Mouse (Mus musculus): ENCODE measurements around the gene Frem1. TPM values are rescaled to one million over a fixed set of nuclear protein-coding genes. Genes with fewer than 3 reads are reported as not detected.

Frem1 gene
- 4.9 and 5.7 TPM in 2 replicates for polyA plus RNA-seq (2012; rRNA removed)

DNA sequence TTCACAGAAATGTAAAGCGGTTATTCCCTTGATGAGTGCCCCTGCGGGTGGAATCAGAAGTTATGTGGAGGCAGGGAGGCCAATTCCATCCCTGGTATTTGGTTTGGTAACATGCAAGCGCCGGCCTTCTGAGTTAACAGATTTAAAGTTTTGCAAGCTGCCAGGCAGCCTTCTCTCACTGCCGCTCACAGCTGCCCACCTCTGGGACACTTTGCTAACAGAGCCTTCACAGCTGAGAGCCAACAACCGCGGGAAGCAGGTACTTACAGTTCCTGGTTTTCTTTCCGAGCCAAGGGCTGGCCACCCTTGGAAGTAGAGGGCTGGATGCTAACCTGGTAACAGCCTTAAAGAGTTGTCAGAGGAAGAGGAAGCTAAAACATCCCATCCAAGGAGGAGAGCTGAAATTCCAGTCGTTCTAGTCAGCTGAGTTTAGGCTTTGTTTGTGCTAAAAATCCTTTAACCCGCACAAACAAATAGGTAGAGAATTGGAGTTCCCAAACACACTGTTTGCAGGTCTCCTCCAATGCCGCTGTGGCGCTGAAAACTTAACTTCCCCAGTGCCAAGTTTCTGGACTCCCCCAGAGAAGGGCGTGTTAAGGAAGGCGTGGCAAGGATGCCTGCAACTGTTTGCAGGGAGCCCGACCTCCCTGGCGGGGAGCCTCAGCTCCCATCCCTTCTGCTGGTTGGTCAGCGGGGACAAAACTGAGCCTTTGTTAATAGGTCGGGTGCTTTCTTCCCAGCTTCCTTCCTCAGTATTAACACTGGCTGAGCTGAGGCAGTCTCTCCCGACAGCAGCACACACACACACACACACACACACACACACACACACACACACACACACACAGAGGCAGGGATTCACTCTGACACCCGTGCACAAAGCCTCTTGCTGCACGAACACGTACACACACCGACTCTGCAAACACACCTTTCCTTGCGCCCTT, at the start of gene Frem1:
TSS of gene Frem1 (minus strand) at position 706 of the 944 bp plus-strand sequence.
- no peak for DNase-seq (ENCODE audit: low read depth)

- no peak for DNase-seq (ENCODE audit: low read depth)
Measured at GRCm38 (mm10) chr4:83099025-83099424, 46.9 kb upstream of the Frem1 start.

DNA sequence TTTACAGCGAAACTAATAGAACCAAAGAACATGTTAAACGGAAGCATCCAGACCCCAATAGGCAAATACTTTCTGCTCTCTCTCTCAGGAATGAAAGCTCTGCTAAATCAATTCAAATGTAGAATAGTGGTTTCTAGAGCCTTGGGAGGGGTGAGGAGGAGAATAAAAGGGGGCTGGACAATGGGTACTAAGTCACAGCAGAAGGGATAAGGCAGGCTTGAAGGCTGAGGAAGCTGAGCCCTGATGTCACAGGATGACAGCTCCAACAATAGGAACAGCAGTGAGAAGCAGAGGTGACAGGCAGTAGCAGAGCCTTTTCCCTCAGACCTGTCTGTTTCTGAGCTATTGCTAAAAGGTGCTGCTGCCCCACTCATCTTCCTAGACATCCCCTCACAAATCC, 41.8 kb upstream of the Frem1 start:
- no peak for DNase-seq (ENCODE audit: low read depth)

DNA sequence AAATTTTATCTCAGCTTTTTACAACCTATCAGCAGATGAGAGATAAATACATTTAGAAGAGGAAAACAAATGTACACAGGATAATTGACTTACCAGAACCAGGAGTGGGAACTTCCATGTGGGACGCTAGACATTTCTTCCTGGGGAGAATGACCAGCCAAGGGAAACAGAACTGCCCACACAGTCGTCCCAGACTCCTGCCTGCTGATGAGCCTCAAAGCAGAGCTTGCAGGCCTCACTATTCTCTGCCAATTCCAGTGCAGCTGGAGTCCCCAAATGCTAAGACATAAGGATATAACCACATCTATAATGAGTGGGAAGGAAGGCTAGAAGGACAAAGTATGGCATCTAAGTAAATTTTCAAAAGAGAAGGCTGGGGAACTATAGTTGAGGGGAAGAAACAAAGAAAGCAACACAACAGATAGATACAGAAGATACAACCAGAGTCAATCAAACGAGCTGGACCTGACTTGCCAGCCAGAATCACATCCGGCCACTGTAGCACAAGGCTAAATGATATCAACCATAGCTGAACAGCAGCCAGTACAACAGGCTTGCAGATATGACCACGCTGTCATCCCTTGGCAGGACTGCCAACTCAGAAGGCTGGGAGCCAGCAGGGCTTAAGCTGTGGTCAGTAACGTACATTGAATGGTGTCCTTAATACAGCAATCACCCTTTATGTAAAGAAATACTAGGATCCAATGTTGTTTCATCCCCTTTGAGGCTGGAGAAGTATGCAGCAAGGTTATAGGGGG, 38.7 kb upstream of the Frem1 start:
- DNase-seq (ENCODE audit: low read depth) = no peak

- no peak for DNase-seq (ENCODE audit: low read depth)
Measured at GRCm38 (mm10) chr4:83080364-83081174, 28.4 kb upstream of the Frem1 start.

- DNase-seq (ENCODE audit: low read depth) = no peak
Measured at GRCm38 (mm10) chr4:83064191-83064590, 12.1 kb upstream of the Frem1 start.

- DNase-seq (ENCODE audit: low read depth) = no peak
Measured at GRCm38 (mm10) chr4:83061564-83061963, 9.4 kb upstream of the Frem1 start.

DNA sequence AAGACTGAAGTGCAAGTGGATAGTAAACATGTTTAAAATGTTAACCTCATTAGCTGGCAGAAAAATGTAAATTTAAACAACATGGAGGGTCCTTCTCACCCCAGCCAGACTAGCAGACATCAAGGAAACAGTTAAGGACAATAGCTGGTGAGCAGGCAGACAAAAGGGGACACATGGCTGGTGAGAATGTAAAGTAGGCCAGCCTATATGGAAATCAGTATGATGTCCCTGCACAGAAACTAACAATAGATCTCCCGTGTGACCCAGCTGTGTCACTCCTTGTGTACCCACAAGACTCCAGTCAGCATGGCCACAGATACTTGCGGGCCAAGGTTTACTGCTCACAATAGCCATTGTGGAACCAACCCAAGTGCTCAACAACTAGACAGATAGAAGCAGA, 6.5 kb upstream of the Frem1 start:
- DNase-seq (ENCODE audit: low read depth) = no peak

DNA sequence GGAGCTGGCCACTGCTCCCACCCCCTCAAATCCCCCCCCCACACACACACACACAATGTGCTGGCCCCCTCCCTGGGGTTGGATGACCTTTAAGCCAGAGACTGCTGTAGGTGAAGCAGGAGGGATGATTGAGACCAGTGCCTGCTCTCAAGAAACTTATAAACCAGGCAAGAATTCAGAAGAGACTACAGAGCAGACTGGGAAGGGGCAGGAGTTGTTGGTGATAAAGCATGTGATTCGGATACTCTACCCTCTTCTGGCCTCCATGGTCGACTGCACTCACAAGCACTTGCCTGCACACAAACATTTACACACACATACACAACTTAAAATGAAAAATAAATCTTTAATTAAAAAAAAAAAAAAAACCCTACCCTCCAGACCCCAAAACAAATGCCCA, 6.0 kb upstream of the Frem1 start:
- no peak for DNase-seq (ENCODE audit: low read depth)

DNA sequence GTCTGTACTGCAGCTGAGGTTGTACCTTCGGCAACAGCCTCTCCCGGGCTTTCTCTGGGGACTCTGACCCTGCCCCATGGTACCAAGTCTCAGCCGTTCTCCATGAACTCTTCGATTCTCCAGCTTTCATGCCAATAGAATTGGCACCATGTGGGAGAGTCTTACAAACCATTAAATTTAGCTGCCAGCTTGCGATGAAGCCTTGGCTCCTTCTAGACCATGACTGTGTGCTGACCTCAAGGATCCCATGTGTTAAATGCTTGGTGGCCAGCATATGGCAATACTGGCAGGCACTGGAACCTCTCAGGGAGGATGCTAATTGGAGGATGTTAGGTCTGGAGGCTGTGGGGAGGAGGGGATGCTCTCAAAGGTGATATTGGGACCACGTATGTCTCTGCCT, 4.4 kb upstream of the Frem1 start:
- no peak for DNase-seq (ENCODE audit: low read depth)

DNA sequence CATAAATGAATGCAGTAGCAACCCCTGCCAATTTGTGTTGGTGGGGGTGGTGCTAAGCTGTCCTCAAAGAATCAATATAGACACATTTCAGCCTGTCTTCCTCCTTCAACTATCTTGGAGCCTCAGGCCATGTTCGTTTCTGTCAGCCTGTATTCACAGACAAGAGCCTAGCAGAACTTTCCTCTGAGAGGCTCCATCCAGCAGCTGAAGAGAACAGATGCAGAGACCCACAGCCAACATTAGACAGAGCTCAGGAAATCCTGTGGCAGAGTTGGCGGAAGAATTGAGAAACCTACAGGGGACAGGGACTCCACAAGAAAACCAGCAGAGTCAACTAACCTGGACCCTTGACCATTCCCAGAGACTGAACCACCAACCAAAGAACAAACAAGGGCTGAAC, 3.3 kb upstream of the Frem1 start:
- no peak for DNase-seq (ENCODE audit: low read depth)

GRCm38 (mm10) chr4:83053206-83053605, 1.1 kb upstream of the Frem1 start:
- DNase-seq (ENCODE audit: low read depth) = no peak

- DNase-seq (ENCODE audit: low read depth) = no peak
Measured at GRCm38 (mm10) chr4:83051176-83051575, 963 bp downstream of the Frem1 start.

DNA sequence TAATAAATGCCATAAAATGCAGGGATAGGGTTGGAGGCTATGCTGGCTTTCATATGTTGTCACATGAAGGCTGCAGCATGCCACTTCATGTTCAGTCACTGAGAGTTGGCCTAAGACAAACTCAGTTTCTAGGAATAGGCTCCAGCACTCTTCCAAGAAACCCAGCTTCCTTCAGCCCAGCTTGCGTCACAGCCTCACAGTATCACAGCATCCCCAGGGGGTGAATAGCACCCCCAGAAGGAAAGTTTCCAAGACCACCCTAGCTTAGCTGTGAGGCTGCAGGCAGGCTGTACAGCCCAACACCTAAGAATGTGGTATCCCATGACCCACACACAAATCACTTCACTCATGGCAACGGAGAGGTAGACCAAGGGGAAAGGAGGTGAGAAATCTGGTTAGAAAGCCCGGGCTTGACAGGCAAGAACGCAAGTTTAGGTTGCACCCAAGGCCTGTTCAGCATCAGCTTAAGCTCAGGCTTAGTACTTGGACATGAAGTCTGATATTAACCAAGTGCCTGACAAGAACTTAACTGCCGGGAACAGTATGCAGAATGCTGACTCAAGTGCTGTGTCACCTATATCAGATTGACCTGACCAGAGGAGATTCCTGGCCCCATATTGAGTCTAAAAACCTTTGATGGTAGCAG, 1.9 kb downstream of the Frem1 start:
- DNase-seq (ENCODE audit: low read depth) = no peak

DNA sequence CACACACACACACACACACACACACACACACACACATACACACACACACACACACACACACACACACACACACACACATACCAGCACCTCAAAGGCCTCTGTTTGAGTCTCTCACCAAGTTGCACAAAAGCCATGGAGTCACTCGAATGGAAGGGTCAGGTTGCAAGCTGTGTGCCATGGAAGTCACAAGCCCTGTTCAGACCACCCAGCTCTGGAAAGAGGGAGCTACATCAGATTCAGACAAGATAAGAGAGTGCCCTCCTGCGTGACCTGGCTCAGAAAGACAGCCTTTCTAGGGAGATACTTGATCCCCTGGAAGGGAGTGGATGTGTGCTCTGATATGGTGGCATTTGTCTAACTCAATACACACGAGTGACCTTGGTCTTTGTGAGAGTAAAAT, 2.9 kb downstream of the Frem1 start:
- no peak for DNase-seq (ENCODE audit: low read depth)

GRCm38 (mm10) chr4:83048561-83048960, 3.6 kb downstream of the Frem1 start:
- no peak for DNase-seq (ENCODE audit: low read depth)

- no peak for DNase-seq (ENCODE audit: low read depth)
Measured at GRCm38 (mm10) chr4:83046806-83047205, 5.3 kb downstream of the Frem1 start.

DNA sequence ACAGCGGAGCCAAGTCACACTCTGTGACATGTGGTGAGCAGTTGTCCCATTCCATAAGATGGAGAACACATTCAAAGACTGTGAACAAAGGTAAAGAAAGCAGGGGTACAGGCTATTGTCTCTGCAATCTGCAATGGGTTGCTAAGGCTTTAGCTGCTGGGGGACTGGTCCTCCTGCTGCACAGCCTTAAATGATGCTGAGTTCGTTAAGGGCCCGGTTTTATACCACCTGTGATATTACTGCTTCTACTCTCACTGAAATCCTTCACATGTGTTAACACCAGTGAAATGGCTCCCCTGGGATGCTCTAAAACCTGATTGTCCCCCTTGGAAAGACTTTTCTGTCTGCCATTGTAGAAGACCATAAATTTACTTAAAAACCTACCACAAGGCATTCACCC, 6.1 kb downstream of the Frem1 start:
- no peak for DNase-seq (ENCODE audit: low read depth)

- no peak for DNase-seq (ENCODE audit: low read depth)
Measured at GRCm38 (mm10) chr4:83045266-83045665, 6.9 kb downstream of the Frem1 start.

GRCm38 (mm10) chr4:83040780-83041179, 11.4 kb downstream of the Frem1 start:
- no peak for DNase-seq (ENCODE audit: low read depth)

GRCm38 (mm10) chr4:83032780-83033179, 19.4 kb downstream of the Frem1 start:
- DNase-seq (ENCODE audit: low read depth) = no peak

- no peak for DNase-seq (ENCODE audit: low read depth)
Measured at GRCm38 (mm10) chr4:83031591-83031990, 20.5 kb downstream of the Frem1 start.

Data from gonadal fat pad, adult 2 months (tissue).